Mouse (Mus musculus) heart, adult 18-20 months (tissue): ENCODE results near the gene Mapkapk5. TPM values are rescaled to one million over a fixed set of nuclear protein-coding genes. Genes with fewer than 3 reads are reported as not detected.
"Not testable (repeated sequence)": the region's sequence is repeated elsewhere in the genome, so short reads cannot be mapped to it uniquely, and the experiment has no call there.

Source experiments
- DNase-seq, 2 experiments: peaks; one replicate each; pipeline ENCODE4 v3.0.0; 2021 to 2022; ENCODE audit warnings: mixed read lengths in 1 of 2
- total RNA-seq, 2 experiments: library from RNA; stranded (reverse); gene quantifications; 2 replicates each; pipeline ENCODE4 v1.2.3; 2021

Mapkapk5 gene
- total RNA-seq, 2 experiments from 2014 or later: 81.6 to 84.8 TPM

- peak; percentile 88 to 95 for DNase-seq
Observed at GRCm38 (mm10) chr5:121564468-121564895, 18.8 kb upstream of the Mapkapk5 start.

- no peak for DNase-seq
Observed at GRCm38 (mm10) chr5:121562436-121562835, 16.7 kb upstream of the Mapkapk5 start.

GRCm38 (mm10) chr5:121549196-121549595 is 3.5 kb upstream of the Mapkapk5 start:
- no peak for DNase-seq

- no peak for DNase-seq
Observed at GRCm38 (mm10) chr5:121547084-121547483, 1.4 kb upstream of the Mapkapk5 start.

- peak; percentile 33 to 50 for DNase-seq
Observed at GRCm38 (mm10) chr5:121546530-121546895, 808 bp upstream of the Mapkapk5 start.

GRCm38 (mm10) chr5:121544910-121545792 is 554 bp downstream of the Mapkapk5 start, which contains the start of the genes Adam1a and Gm42878:
Gene Adam1a, minus strand, starts transcription at chr5:121545482.
Gene Gm42878, minus strand, starts transcription at chr5:121545482.
- DNase-seq: peak in 1 of 2 experiments; percentile 44

GRCm38 (mm10) chr5:121543370-121543769 is 2.3 kb downstream of the Mapkapk5 start:
- no peak for DNase-seq

GRCm38 (mm10) chr5:121541235-121541634 is 4.5 kb downstream of the Mapkapk5 start:
- DNase-seq: no peak

GRCm38 (mm10) chr5:121540066-121540465 is 5.6 kb downstream of the Mapkapk5 start:
- DNase-seq: no peak

- DNase-seq: no peak
Observed at GRCm38 (mm10) chr5:121537588-121537987, 8.1 kb downstream of the Mapkapk5 start.

GRCm38 (mm10) chr5:121536921-121537555 is 8.7 kb downstream of the Mapkapk5 start:
- DNase-seq: no peak

GRCm38 (mm10) chr5:121535116-121535515 is 10.6 kb downstream of the Mapkapk5 start:
- DNase-seq: no peak

- DNase-seq: no peak
Observed at GRCm38 (mm10) chr5:121534521-121534920, 11.2 kb downstream of the Mapkapk5 start.

- DNase-seq: peak; percentile 42 to 44
Observed at GRCm38 (mm10) chr5:121526961-121527360, 18.7 kb downstream of the Mapkapk5 start.

GRCm38 (mm10) chr5:121526526-121526925 is 19.2 kb downstream of the Mapkapk5 start:
- no peak for DNase-seq

GRCm38 (mm10) chr5:121525774-121526450 is 19.8 kb downstream of the Mapkapk5 start:
- DNase-seq: peak in 1 of 2 experiments; percentile 23

GRCm38 (mm10) chr5:121519758-121520157 is 25.9 kb downstream of the Mapkapk5 start:
- not testable (repeated sequence) for DNase-seq

- DNase-seq: no peak
Observed at GRCm38 (mm10) chr5:121518983-121519382, 26.7 kb downstream of the Mapkapk5 start.

GRCm38 (mm10) chr5:121510009-121510408 is 35.7 kb downstream of the Mapkapk5 start:
- DNase-seq: no peak

- no peak for DNase-seq
Observed at GRCm38 (mm10) chr5:121506846-121507245, 38.9 kb downstream of the Mapkapk5 start.

GRCm38 (mm10) chr5:121503231-121503630 is 42.5 kb downstream of the Mapkapk5 start, which contains the start of gene Adam1b:
Gene Adam1b, minus strand, starts transcription at chr5:121503435.
- no peak for DNase-seq

GRCm38 (mm10) chr5:121501424-121501996 is 44.2 kb downstream of the Mapkapk5 start:
- peak in 1 of 2 experiments; percentile 20 for DNase-seq
